Mouse (Mus musculus): ENCODE data around the gene Asns. TPM values are rescaled to one million over a fixed set of nuclear protein-coding genes. Genes with fewer than 3 reads are reported as not detected.

The Asns gene
- polyA plus RNA-seq, 1 experiment from 2014 or later = 33.8 TPM

Other genes with a start within 250 kb of the Asns start
- gene Tac1, start 138.4 kb downstream of the Asns start, polyA plus RNA-seq (2016; fragmentation: Nextera tagmentation; extraction: Ambion mirVana) = 19.4 and 24.5 TPM in 2 replicates
- 1.4 and 1.5 TPM in 2 replicates for gene C1galt1, start 151.6 kb upstream of the Asns start, polyA plus RNA-seq (2016; fragmentation: Nextera tagmentation; extraction: Ambion mirVana)

All from midbrain, embryonic 12.5 days (tissue).